Mouse (Mus musculus): ENCODE measurements around the gene Pik3cb. TPM values are rescaled to one million over a fixed set of nuclear protein-coding genes. Genes with fewer than 3 reads are reported as not detected.

Pik3cb gene
- total RNA-seq, 1 experiment = 10.2 TPM

GRCm38 (mm10) chr9:99089904-99090303 is 50.5 kb downstream of the Pik3cb start:
- Histone ChIP-seq H3K9me3 (ENCODE audit: control insufficient read depth, insufficient read depth, low read depth, low read length) (no peaks in the 10 kb centered on the region), H3K4me3 (ENCODE audit: insufficient read depth in 1 of 2, low read depth in 1 of 2, low read length in 2 of 2, poor library complexity in 1 of 2, severe bottlenecking in 1 of 2) (no peak overlapping the region), H3K9ac (ENCODE audit: insufficient read depth, low read depth, low read length, poor library complexity, severe bottlenecking) (no peak overlapping the region), H3K27ac (ENCODE audit: insufficient read depth, low read depth, low read length, poor library complexity, severe bottlenecking) (no peak overlapping the region), H3K4me1 (ENCODE audit: control insufficient read depth in 2 of 2, insufficient read depth in 2 of 2, low read length in 2 of 2, poor library complexity in 1 of 2) (no peaks in the 10 kb centered on the region), H3K36me3 (ENCODE audit: control insufficient read depth, insufficient read depth, low read length, poor library complexity, severe bottlenecking) (peaks cover 5% of the 10 kb centered on the region; the same call in 1 of the 2 replicates)
- TF ChIP-seq CHD2 (IDR thresholded peaks at IDR 0.05; ENCODE audit: low read depth, low read length) (no peak), HCFC1 (IDR thresholded peaks at IDR 0.05; ENCODE audit: borderline replicate concordance, insufficient read depth, low read length) (no peak), ZC3H11A (IDR thresholded peaks at IDR 0.05; ENCODE audit: borderline replicate concordance, low read depth, low read length) (no peak), ZNF384 (IDR thresholded peaks at IDR 0.05; ENCODE audit: low read depth, low read length) (no peak), MAFK (IDR thresholded peaks at IDR 0.05; ENCODE audit: insufficient read depth, low read depth, low read length) (no peak)
- no peak for DNase-seq (ENCODE audit: low read depth, low spot score)
- in situ Hi-C loops (cut with MboI; ENCODE audit: low sequenced_read_pairs in 2 of 2, unreplicated experiment in 2 of 2) = no loop called here

- no peak for DNase-seq (ENCODE audit: low read depth, low spot score)
- in situ Hi-C loops (cut with MboI; ENCODE audit: low sequenced_read_pairs in 2 of 2, unreplicated experiment in 2 of 2) = no loop called here
- Histone ChIP-seq H3K27ac (ENCODE audit: insufficient read depth, low read depth, low read length, poor library complexity, severe bottlenecking) (no peak overlapping the region), H3K4me3 (ENCODE audit: insufficient read depth in 1 of 2, low read depth in 1 of 2, low read length in 2 of 2, poor library complexity in 1 of 2, severe bottlenecking in 1 of 2) (no peak overlapping the region), H3K9ac (ENCODE audit: insufficient read depth, low read depth, low read length, poor library complexity, severe bottlenecking) (no peak overlapping the region), H3K4me1 (ENCODE audit: control insufficient read depth in 2 of 2, insufficient read depth in 2 of 2, low read length in 2 of 2, poor library complexity in 1 of 2) (no peaks in the 10 kb centered on the region), H3K36me3 (ENCODE audit: control insufficient read depth, insufficient read depth, low read length, poor library complexity, severe bottlenecking) (no peaks in the 10 kb centered on the region; the same call in 1 of the 2 replicates), H3K9me3 (ENCODE audit: control insufficient read depth, insufficient read depth, low read depth, low read length) (no peaks in the 10 kb centered on the region)
- TF ChIP-seq HCFC1 (IDR thresholded peaks at IDR 0.05; ENCODE audit: borderline replicate concordance, insufficient read depth, low read length) (no peak), ZNF384 (IDR thresholded peaks at IDR 0.05; ENCODE audit: low read depth, low read length) (no peak), ZC3H11A (IDR thresholded peaks at IDR 0.05; ENCODE audit: borderline replicate concordance, low read depth, low read length) (no peak), CHD2 (IDR thresholded peaks at IDR 0.05; ENCODE audit: low read depth, low read length) (no peak), MAFK (IDR thresholded peaks at IDR 0.05; ENCODE audit: insufficient read depth, low read depth, low read length) (no peak)
These were observed 58.7 kb downstream of the Pik3cb start for GRCm38 (mm10) chr9:99081718-99082117.

GRCm38 (mm10) chr9:99081308-99081707 is 59.1 kb downstream of the Pik3cb start:
- no peaks in the 10 kb centered on the region; a peak in 1 of 4 replicates for H3K4me1 ChIP-seq (ENCODE audit: control insufficient read depth in 2 of 2, insufficient read depth in 2 of 2, low read length in 2 of 2, poor library complexity in 1 of 2)
- no peak overlapping the region for H3K4me3 ChIP-seq (ENCODE audit: insufficient read depth in 1 of 2, low read depth in 1 of 2, low read length in 2 of 2, poor library complexity in 1 of 2, severe bottlenecking in 1 of 2)
- in situ Hi-C loops (cut with MboI; ENCODE audit: low sequenced_read_pairs in 2 of 2, unreplicated experiment in 2 of 2) = no loop called here
- no peaks in the 10 kb centered on the region for H3K9me3 ChIP-seq (ENCODE audit: control insufficient read depth, insufficient read depth, low read depth, low read length)
- no peak overlapping the region for H3K9ac ChIP-seq (ENCODE audit: insufficient read depth, low read depth, low read length, poor library complexity, severe bottlenecking)
- no peaks in the 10 kb centered on the region; the same call in 1 of the 2 replicates for H3K36me3 ChIP-seq (ENCODE audit: control insufficient read depth, insufficient read depth, low read length, poor library complexity, severe bottlenecking)
- H3K27ac ChIP-seq (ENCODE audit: insufficient read depth, low read depth, low read length, poor library complexity, severe bottlenecking) = no peak overlapping the region
- no peak for DNase-seq (ENCODE audit: low read depth, low spot score)
- no peak for TF ChIP-seq ZNF384 (IDR thresholded peaks at IDR 0.05; ENCODE audit: low read depth, low read length)
- TF ChIP-seq MAFK (IDR thresholded peaks at IDR 0.05; ENCODE audit: insufficient read depth, low read depth, low read length) = no peak
- TF ChIP-seq ZC3H11A (IDR thresholded peaks at IDR 0.05; ENCODE audit: borderline replicate concordance, low read depth, low read length) = no peak
- no peak for TF ChIP-seq CHD2 (IDR thresholded peaks at IDR 0.05; ENCODE audit: low read depth, low read length)
- no peak for TF ChIP-seq HCFC1 (IDR thresholded peaks at IDR 0.05; ENCODE audit: borderline replicate concordance, insufficient read depth, low read length)

DNA sequence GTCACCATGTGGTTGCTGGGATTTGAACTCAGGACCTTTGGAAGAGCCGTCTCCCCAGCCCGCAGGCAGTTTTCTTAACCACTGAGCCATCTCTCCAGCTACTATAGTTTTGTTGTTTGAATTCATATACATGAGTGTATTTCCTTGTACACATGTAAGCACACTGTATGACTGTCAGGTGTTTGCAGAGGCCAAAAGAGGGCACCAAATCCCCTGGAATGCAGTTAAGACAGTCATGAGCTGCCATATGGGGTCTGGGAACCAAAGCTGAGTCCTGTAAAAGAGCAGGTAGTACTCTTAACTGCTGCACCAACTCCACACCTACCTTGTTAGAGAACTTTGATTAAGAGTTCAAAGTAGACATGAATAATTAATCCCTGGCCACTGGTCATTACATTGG is 59.8 kb downstream of the Pik3cb start:
- no peak overlapping the region for H3K27ac ChIP-seq (ENCODE audit: insufficient read depth, low read depth, low read length, poor library complexity, severe bottlenecking)
- no peaks in the 10 kb centered on the region; the same call in 1 of the 2 replicates for H3K36me3 ChIP-seq (ENCODE audit: control insufficient read depth, insufficient read depth, low read length, poor library complexity, severe bottlenecking)
- no peak overlapping the region for H3K4me3 ChIP-seq (ENCODE audit: insufficient read depth in 1 of 2, low read depth in 1 of 2, low read length in 2 of 2, poor library complexity in 1 of 2, severe bottlenecking in 1 of 2)
- H3K9me3 ChIP-seq (ENCODE audit: control insufficient read depth, insufficient read depth, low read depth, low read length) = no peaks in the 10 kb centered on the region
- TF ChIP-seq ZNF384 (IDR thresholded peaks at IDR 0.05; ENCODE audit: low read depth, low read length) (no peak), HCFC1 (IDR thresholded peaks at IDR 0.05; ENCODE audit: borderline replicate concordance, insufficient read depth, low read length) (no peak)
- H3K4me1 ChIP-seq (ENCODE audit: control insufficient read depth in 2 of 2, insufficient read depth in 2 of 2, low read length in 2 of 2, poor library complexity in 1 of 2) = no peaks in the 10 kb centered on the region; a peak in 1 of 4 replicates
- no peak overlapping the region for H3K9ac ChIP-seq (ENCODE audit: insufficient read depth, low read depth, low read length, poor library complexity, severe bottlenecking)
- in situ Hi-C loops (cut with MboI; ENCODE audit: low sequenced_read_pairs in 2 of 2, unreplicated experiment in 2 of 2) = no loop called here
- DNase-seq (ENCODE audit: low read depth, low spot score) = no peak

DNA sequence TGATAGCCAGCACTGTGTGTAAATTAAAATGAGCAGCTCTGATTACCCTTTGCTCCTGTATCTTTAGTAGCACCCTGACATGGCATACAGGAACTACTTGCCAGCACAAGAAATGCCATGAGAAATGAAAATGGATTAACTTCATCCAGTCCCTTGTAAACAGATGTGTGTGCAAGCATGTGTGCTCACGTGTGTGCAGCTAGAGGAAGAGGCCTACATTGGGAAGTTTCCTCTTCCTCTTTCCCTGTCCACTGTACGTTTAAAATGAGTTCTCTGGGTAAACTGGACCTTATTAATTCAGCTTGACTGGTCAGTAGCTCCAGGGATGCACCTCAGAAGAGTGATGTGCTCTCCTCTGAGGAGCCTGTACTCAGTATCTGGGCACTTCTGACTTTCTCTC is 66.0 kb downstream of the Pik3cb start:
- TF ChIP-seq ZC3H11A (IDR thresholded peaks at IDR 0.05; ENCODE audit: borderline replicate concordance, low read depth, low read length) = no peak
- TF ChIP-seq ZNF384 (IDR thresholded peaks at IDR 0.05; ENCODE audit: low read depth, low read length) = no peak
- Histone ChIP-seq H3K9me3 (ENCODE audit: control insufficient read depth, insufficient read depth, low read depth, low read length) (no peaks in the 10 kb centered on the region), H3K9ac (ENCODE audit: insufficient read depth, low read depth, low read length, poor library complexity, severe bottlenecking) (no peak overlapping the region), H3K36me3 (ENCODE audit: control insufficient read depth, insufficient read depth, low read length, poor library complexity, severe bottlenecking) (peaks cover 9% of the 10 kb centered on the region; the same call in 1 of the 2 replicates), H3K4me1 (ENCODE audit: control insufficient read depth in 2 of 2, insufficient read depth in 2 of 2, low read length in 2 of 2, poor library complexity in 1 of 2) (no peaks in the 10 kb centered on the region; a peak in 2 of 4 replicates), H3K27ac (ENCODE audit: insufficient read depth, low read depth, low read length, poor library complexity, severe bottlenecking) (no peak overlapping the region), H3K4me3 (ENCODE audit: insufficient read depth in 1 of 2, low read depth in 1 of 2, low read length in 2 of 2, poor library complexity in 1 of 2, severe bottlenecking in 1 of 2) (no peak overlapping the region)
- no peak for DNase-seq (ENCODE audit: low read depth, low spot score)
- in situ Hi-C loops (cut with MboI; ENCODE audit: low sequenced_read_pairs in 2 of 2, unreplicated experiment in 2 of 2) = loop anchor here in 1 of 2 experiments (25.0 kb wide), 1 partner anchor 163 kb away; the partner anchor contains the start of genes Cep70 and Faiml

Measured in ES-E14 (cell line).